Mouse (Mus musculus) Patski (cell line): ENCODE results near the gene Zfp764. TPM values are rescaled to one million over a fixed set of nuclear protein-coding genes. Genes with fewer than 3 reads are reported as not detected.
"Not testable (repeated sequence)": the region's sequence is repeated elsewhere in the genome, so short reads cannot be mapped to it uniquely, and the experiment has no call there.

Source experiments
- ATAC-seq: fragments of 100-300 bp; one replicate; pipeline ENCODE4 v1.8.0; 2021
- CTCF ChIA-PET: fragments of 350-600 bp; sonication (Branson Sonifier 250); formaldehyde crosslinking; loops from one replicate; lab custom pipeline; 2022; ENCODE audit warnings: inconsistent platforms; lab: Charles Lee
- POLR2A ChIA-PET: fragments of 350-600 bp; sonication (Branson Sonifier 250); formaldehyde crosslinking; loops from one replicate; lab custom pipeline; 2022; ENCODE audit warnings: antibody characterized with exemption, inconsistent platforms; lab: Charles Lee
- DNase-seq: peaks from one replicate; pipeline ENCODE4 v3.0.0-alpha.2; 2011; ENCODE audit warnings: low read depth, low spot score
- H3K27me3 ChIP-seq: fragments of 371-371 bp; one replicate; pipeline ENCODE4 v1.5.1; 2021
- CTCF ChIP-seq: fragments of 100-300 bp; IDR thresholded peaks from one replicate; pipeline ENCODE4 v1.5.1; 2021
- in situ Hi-C: fragments of 300-500 bp; cut with MboI; formaldehyde crosslinking; loops from 3 replicates; pipeline ENCODE4 v1.11.1; 2018; ENCODE audit warnings: low pct_unique_long_range_greater_than_20kb, mixed read lengths
- polyA plus RNA-seq: library from polyadenylated mRNA; unstranded; gene quantifications from one replicate; pipeline ENCODE4 v1.2.3, GENCODE M21; 2021

Gene Zfp764
- polyA plus RNA-seq, 1 experiment from 2014 or later: 2.9 TPM

GRCm38 (mm10) chr7:127391538-127391937 is 15.1 kb downstream of the Zfp764 start:
- no peaks in the 10 kb centered on the region for H3K27me3 ChIP-seq
- ATAC-seq (no peak), DNase-seq (no peak)
- in situ Hi-C loops: no loop called here
- ChIA-PET CTCF (no interaction called here), POLR2A (no interaction called here)
- TF ChIP-seq CTCF: no peak

- ChIA-PET POLR2A (no interaction called here), CTCF (no interaction called here)
- no peaks in the 10 kb centered on the region for H3K27me3 ChIP-seq
- no peak for ATAC-seq
- no peak for DNase-seq
- in situ Hi-C loops: no loop called here
- TF ChIP-seq CTCF: no peak
These were observed 16.3 kb downstream of the Zfp764 start for GRCm38 (mm10) chr7:127390306-127390705.

GRCm38 (mm10) chr7:127388201-127388600 is 18.4 kb downstream of the Zfp764 start:
- POLR2A ChIA-PET, ATAC-seq, CTCF ChIA-PET, DNase-seq, H3K27me3 ChIP-seq, in situ Hi-C loops: not testable (repeated sequence)

GRCm38 (mm10) chr7:127386641-127387392 is 19.8 kb downstream of the Zfp764 start, which contains the start of gene 9130019O22Rik:
TSS of gene 9130019O22Rik (minus strand) at chr7:127387166.
- H3K27me3 ChIP-seq: no peaks in the 10 kb centered on the region
- in situ Hi-C loops: no loop called here
- ChIA-PET POLR2A (interaction anchor here (0.7 kb wide), 1 partner anchor 131 kb away, joined by 5 read pairs; no protein-coding TSS in a partner anchor), CTCF (no interaction called here)
- peak; percentile 43 for DNase-seq
- peak; percentile 65 for ATAC-seq
- no peak for TF ChIP-seq CTCF

- ATAC-seq, CTCF ChIA-PET, in situ Hi-C loops, DNase-seq, H3K27me3 ChIP-seq, POLR2A ChIA-PET: not testable (repeated sequence)
These were observed 21.1 kb downstream of the Zfp764 start for GRCm38 (mm10) chr7:127385560-127385959.

- ATAC-seq (no peak), DNase-seq (no peak)
- no peak for TF ChIP-seq CTCF
- in situ Hi-C loops: no loop called here
- POLR2A ChIA-PET: no interaction called here
- no peaks in the 10 kb centered on the region for H3K27me3 ChIP-seq
- CTCF ChIA-PET: no interaction called here
These were observed 28.2 kb downstream of the Zfp764 start for GRCm38 (mm10) chr7:127378310-127378921.

- DNase-seq: peak; percentile 31
- H3K27me3 ChIP-seq, in situ Hi-C loops, CTCF ChIA-PET, ATAC-seq: not testable (repeated sequence)
- POLR2A ChIA-PET: interaction anchor here (0.6 to 0.9 kb wide), 2 partner anchors 18 to 194 kb away, joined by 3 read pairs; partner anchors contain the start of gene E430018J23Rik
- peak; percentile 54 for TF ChIP-seq CTCF
These were observed 31.1 kb downstream of the Zfp764 start, which contains the start of gene Zfp747 for GRCm38 (mm10) chr7:127375271-127376245. TSS of gene Zfp747 (minus strand) at chr7:127376050.

GRCm38 (mm10) chr7:127371870-127372269 is 34.8 kb downstream of the Zfp764 start:
- H3K27me3 ChIP-seq, CTCF ChIA-PET, POLR2A ChIA-PET, DNase-seq, ATAC-seq, in situ Hi-C loops: not testable (repeated sequence)

GRCm38 (mm10) chr7:127371213-127371612 is 35.4 kb downstream of the Zfp764 start:
- TF ChIP-seq CTCF: no peak
- in situ Hi-C loops: no loop called here
- H3K27me3 ChIP-seq: no peaks in the 10 kb centered on the region
- ATAC-seq (no peak), DNase-seq (no peak)
- POLR2A ChIA-PET: no interaction called here
- CTCF ChIA-PET: no interaction called here

GRCm38 (mm10) chr7:127366249-127366648 is 40.4 kb downstream of the Zfp764 start:
- no peak for TF ChIP-seq CTCF
- ChIA-PET CTCF (no interaction called here), POLR2A (no interaction called here)
- no peak for DNase-seq
- ATAC-seq: peak; percentile 83
- no peaks in the 10 kb centered on the region for H3K27me3 ChIP-seq
- in situ Hi-C loops: no loop called here
